Mouse (Mus musculus): ENCODE measurements around the gene Hoxa9.

DNA sequence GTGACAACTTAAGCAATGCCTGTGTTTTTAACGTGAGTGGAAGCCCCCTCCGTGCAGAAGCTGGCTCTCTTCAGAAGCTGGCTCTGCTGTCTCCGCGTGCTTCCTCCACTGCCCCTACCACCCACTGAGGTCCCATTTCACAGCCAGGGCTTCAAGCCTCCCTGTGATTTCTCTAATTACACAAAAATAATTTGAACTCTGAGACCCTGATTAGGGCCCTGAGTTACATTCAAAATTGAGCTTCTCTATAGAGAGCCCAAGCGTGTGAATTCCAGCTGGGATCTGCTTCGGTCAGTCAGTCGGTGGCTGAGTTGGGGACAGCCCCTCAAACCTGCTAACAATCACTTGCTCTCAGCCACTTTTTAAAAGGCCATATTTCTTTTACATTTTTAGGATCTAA is 37.5 kb upstream of the Hoxa9 start:
- no peak for TF ChIP-seq CTCF (IDR thresholded peaks at IDR 0.05; ENCODE audit: low read depth)
- no peak for TF ChIP-seq EP300 (IDR thresholded peaks at IDR 0.05; ENCODE audit: low read depth)
